Mouse (Mus musculus) liver, adult 2 months (tissue): Measurements from ENCODE around the gene Oard1.

ENCODE experiments used
- CTCF ChIP-seq: fragments of 200-500 bp; IDR thresholded peaks from 2 replicates; pipeline ENCODE4 v1.5.1; 2011; ENCODE audit warnings: low read depth, low read length, control low read depth
- POLR2A ChIP-seq: fragments of 200-500 bp; IDR thresholded peaks from 2 replicates; pipeline ENCODE4 v1.6.1; 2011; ENCODE audit warnings: low read length, control low read depth; ENCODE audit not compliant: insufficient read depth; ENCODE audit errors: extremely low read depth

DNA sequence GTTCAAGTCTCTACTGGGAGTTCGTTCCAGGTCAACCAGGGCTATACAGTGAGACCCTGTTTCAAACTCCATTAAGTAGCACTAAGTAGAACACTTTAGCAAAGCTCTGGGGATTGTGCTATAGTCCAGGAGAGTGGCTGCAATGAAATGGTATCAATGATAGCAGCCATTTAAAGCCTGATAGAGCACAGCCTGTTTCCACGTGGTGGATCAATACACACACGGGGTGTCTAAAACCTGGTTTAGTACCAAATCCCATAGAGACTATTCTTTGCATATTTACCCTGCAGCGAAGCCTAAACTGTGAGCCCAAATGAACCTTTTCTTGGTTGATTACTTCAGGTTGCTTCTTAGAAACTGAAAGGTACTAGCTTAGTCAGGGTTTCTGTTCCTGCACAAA, 8.1 kb upstream of the Oard1 start:
- TF ChIP-seq POLR2A (no peak), CTCF (no peak)
